Mouse (Mus musculus) embryo, embryonic 10 days (tissue): ENCODE measurements around the gene Hs3st2.

Experiments
- DNase-seq: peaks from one replicate; pipeline ENCODE4 v3.0.0-alpha.2; 2015; ENCODE audit warnings: low spot score

Hs3st2 gene

DNA sequence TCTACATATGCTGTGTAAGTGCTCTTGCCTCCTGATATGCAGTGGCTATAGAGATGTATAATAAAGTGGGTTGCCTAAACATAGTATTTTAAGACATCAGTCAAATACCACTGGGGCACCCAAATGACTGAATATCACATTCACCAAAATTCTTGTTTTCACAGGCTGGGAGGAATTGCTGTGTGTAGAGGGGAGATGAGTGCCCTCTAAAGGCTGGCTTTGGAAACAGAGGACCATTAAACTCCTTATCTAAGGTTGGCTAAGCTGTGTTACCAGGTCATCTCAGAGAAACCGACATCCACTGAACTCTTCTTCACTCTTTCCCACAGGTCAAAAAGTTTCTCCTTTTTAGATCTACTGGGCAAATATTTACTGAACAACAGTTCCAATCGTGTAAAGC lies 150.8 kb downstream of the Hs3st2 start:
- DNase-seq = peak; percentile 10

DNA sequence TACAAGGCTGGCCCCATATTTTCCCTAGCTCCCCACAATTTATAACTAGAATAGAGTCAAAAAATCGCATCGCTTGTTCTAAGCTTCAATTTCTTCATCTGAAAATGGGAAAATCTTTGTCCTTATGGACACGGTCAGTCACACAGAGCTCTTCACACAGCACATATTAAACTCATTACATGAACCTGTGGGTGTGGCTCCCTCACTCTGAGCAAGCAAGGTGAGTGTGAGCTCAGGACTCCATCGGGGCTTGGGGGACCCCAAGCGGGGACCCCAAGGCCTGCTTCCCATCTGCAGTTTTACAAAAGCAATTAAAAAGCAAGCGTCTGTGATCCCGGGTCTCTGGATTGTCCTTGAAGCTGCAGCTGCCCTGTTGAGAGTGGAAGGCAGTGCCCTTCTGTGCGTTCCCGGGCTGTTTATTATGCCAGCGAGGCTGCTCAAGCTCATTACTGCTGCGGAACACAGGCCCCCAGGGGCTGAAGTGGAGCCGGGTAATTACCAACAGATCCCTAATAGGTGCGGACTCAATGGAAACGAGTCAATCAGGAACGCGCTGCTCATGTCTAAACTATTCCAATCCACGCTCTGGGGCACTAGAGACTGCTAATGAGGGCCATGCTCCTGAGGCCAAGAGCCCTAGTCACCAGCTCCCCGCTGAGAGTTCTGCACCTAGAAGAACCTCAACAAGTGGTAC lies 157.8 kb downstream of the Hs3st2 start:
- peak; percentile 18 for DNase-seq
